Mouse (Mus musculus): ENCODE data around the gene Cldn18.

Cldn18 gene

GRCm38 (mm10) chr9:99717134-99717533, at the start of gene Cldn18:
TSS of gene Cldn18 (minus strand) at chr9:99717267.
- DNase-seq (ENCODE audit: low spot score in 2 of 2) = no peak

GRCm38 (mm10) chr9:99763530-99763929, 46.5 kb upstream of the Cldn18 start:
- DNase-seq (ENCODE audit: low spot score in 2 of 2) = no peak

- DNase-seq (ENCODE audit: low spot score in 2 of 2) = no peak
Measured at GRCm38 (mm10) chr9:99750272-99750671, 33.2 kb upstream of the Cldn18 start.

GRCm38 (mm10) chr9:99748279-99748678, 31.2 kb upstream of the Cldn18 start:
- DNase-seq (ENCODE audit: low spot score in 2 of 2) = no peak

- no peak for DNase-seq (ENCODE audit: low spot score in 2 of 2)
Measured at GRCm38 (mm10) chr9:99747731-99748130, 30.7 kb upstream of the Cldn18 start.

- no peak for DNase-seq (ENCODE audit: low spot score in 2 of 2)
Measured at GRCm38 (mm10) chr9:99744548-99744947, 27.5 kb upstream of the Cldn18 start.

GRCm38 (mm10) chr9:99729943-99730646, 13.0 kb upstream of the Cldn18 start:
- peak; percentile 61 to 67 for DNase-seq (ENCODE audit: low spot score in 2 of 2)

- no peak for DNase-seq (ENCODE audit: low spot score in 2 of 2)
Measured at GRCm38 (mm10) chr9:99727819-99728218, 10.8 kb upstream of the Cldn18 start.

- DNase-seq (ENCODE audit: low spot score in 2 of 2) = no peak
Measured at GRCm38 (mm10) chr9:99725278-99725677, 8.2 kb upstream of the Cldn18 start.

GRCm38 (mm10) chr9:99720011-99720410, 2.9 kb upstream of the Cldn18 start:
- DNase-seq (ENCODE audit: low spot score in 2 of 2) = no peak

GRCm38 (mm10) chr9:99710297-99710696, 6.8 kb downstream of the Cldn18 start:
- DNase-seq (ENCODE audit: low spot score in 2 of 2) = no peak

GRCm38 (mm10) chr9:99709588-99710248, 7.3 kb downstream of the Cldn18 start:
- DNase-seq (ENCODE audit: low spot score in 2 of 2) = no peak

- DNase-seq (ENCODE audit: low spot score in 2 of 2) = no peak
Measured at GRCm38 (mm10) chr9:99707425-99708126, 9.5 kb downstream of the Cldn18 start.

- no peak for DNase-seq (ENCODE audit: low spot score in 2 of 2)
Measured at GRCm38 (mm10) chr9:99706264-99706663, 10.8 kb downstream of the Cldn18 start.

GRCm38 (mm10) chr9:99703711-99704110, 13.4 kb downstream of the Cldn18 start:
- DNase-seq (ENCODE audit: low spot score in 2 of 2) = no peak

- no peak for DNase-seq (ENCODE audit: low spot score in 2 of 2)
Measured at GRCm38 (mm10) chr9:99702215-99702614, 14.9 kb downstream of the Cldn18 start.

GRCm38 (mm10) chr9:99701187-99701586, 15.9 kb downstream of the Cldn18 start:
- DNase-seq (ENCODE audit: low spot score in 2 of 2) = no peak

GRCm38 (mm10) chr9:99699752-99700389, 17.2 kb downstream of the Cldn18 start:
- DNase-seq (ENCODE audit: low spot score in 2 of 2) = no peak

GRCm38 (mm10) chr9:99694961-99695360, 22.1 kb downstream of the Cldn18 start:
- DNase-seq (ENCODE audit: low spot score in 2 of 2) = no peak

- DNase-seq (ENCODE audit: low spot score in 2 of 2) = no peak
Measured at GRCm38 (mm10) chr9:99690386-99690785, 26.7 kb downstream of the Cldn18 start.

GRCm38 (mm10) chr9:99689796-99690195, 27.3 kb downstream of the Cldn18 start:
- DNase-seq (ENCODE audit: low spot score in 2 of 2) = no peak

- DNase-seq (ENCODE audit: low spot score in 2 of 2) = no peak
Measured at GRCm38 (mm10) chr9:99685536-99686231, 31.4 kb downstream of the Cldn18 start.
